In genomic region chr17:73985936-73986335, GRCm38 (mm10) we compare ENCODE assay signal across 22 mouse cellular contexts. TPM values are rescaled to one million over a fixed set of nuclear protein-coding genes. Genes with fewer than 3 reads are reported as not detected.
DNase-seq lines count a peak whose midpoint lies in the region; ATAC-seq and TF ChIP-seq lines count a peak whose summit lies in the region.
"Had no signal": no experiment of that assay in that cellular context is flagged by ENCODE, and none has a peak within 500 bp of the region (broad histone marks: within the 10 kb centered on the region; RNA-seq: fewer than 3 reads in every experiment).

No protein-coding gene starts in this region.

- peak; percentile 65 for DNase-seq in kidney, adult 18-20 months
- peak; percentile 70 to 87 for DNase-seq in kidney, adult 8-10 months
- peak; percentile 63 for DNase-seq in kidney, postnatal 14 days
- DNase-seq in lung, postnatal 36 days: peak; percentile 62
- no peak for DNase-seq in cerebellum, adult 9-10 months
- no peak for DNase-seq in left cerebral cortex, adult 2 months (ENCODE audit: extremely low spot score in 1 of 2, low spot score in 2 of 2)
- DNase-seq: adrenal gland, postnatal 10 days; cerebellum, postnatal 10 days; embryo, embryonic 11 days; heart, postnatal 36 days; lung, embryonic 14.5 days; right cerebral cortex, postnatal 14 days; spleen, adult 18-20 months; thymus, postnatal 4 days had no signal

- no peaks in the 10 kb centered on the region for H3K9me3 ChIP-seq in kidney, embryonic 14.5 days (ENCODE audit: control insufficient read depth, low read length)
- H3K9me3 ChIP-seq: heart, embryonic 13.5 days; intestine, embryonic 15.5 days; midbrain, embryonic 15.5 days; neural tube, embryonic 15.5 days had no signal

- H3K4me2 ChIP-seq in kidney, embryonic 14.5 days (replicated peaks; ENCODE audit: low read depth, low read length): no peak overlapping the region
- H3K4me2 ChIP-seq: heart, embryonic 13.5 days; hindbrain, embryonic 14.5 days; intestine, embryonic 15.5 days; liver, embryonic 11.5 days; lung, embryonic 14.5 days; midbrain, embryonic 15.5 days; neural tube, embryonic 15.5 days had no signal

- H3K4me3 ChIP-seq in kidney, embryonic 14.5 days (ENCODE audit: low read length): no peak overlapping the region
- no peak overlapping the region for H3K4me3 ChIP-seq in left cerebral cortex, adult 2 months
- H3K4me3 ChIP-seq: heart, embryonic 13.5 days; intestine, embryonic 15.5 days; midbrain, embryonic 15.5 days; neural tube, embryonic 15.5 days had no signal

- intact Hi-C loops in left cerebral cortex, adult 2 months (cut with DNase I): no loop called here

- no peaks in the 10 kb centered on the region for H3K36me3 ChIP-seq in kidney, embryonic 14.5 days (ENCODE audit: control insufficient read depth, insufficient read depth, low read length)
- H3K36me3 ChIP-seq: heart, embryonic 13.5 days; intestine, embryonic 15.5 days; midbrain, embryonic 15.5 days; neural tube, embryonic 15.5 days had no signal

- no peak for ATAC-seq in kidney, embryonic 14.5 days (ENCODE audit: low FRiP score, low TSS enrichment)
- ATAC-seq: forebrain, embryonic 16.5 days; intestine, embryonic 15.5 days; midbrain, embryonic 15.5 days had no signal

- H3K9ac ChIP-seq in kidney, embryonic 14.5 days (ENCODE audit: low read depth, low read length): no peak overlapping the region
- H3K9ac ChIP-seq: heart, embryonic 13.5 days; hindbrain, embryonic 14.5 days; intestine, embryonic 15.5 days; lung, embryonic 14.5 days; midbrain, embryonic 15.5 days; neural tube, embryonic 15.5 days had no signal

- 81% methylated on average over 4 of the region's 4 CpGs for WGBS in kidney, embryonic 14.5 days

- no peaks in the 10 kb centered on the region for H3K27me3 ChIP-seq in kidney, embryonic 14.5 days (ENCODE audit: control insufficient read depth, insufficient read depth, low read length)
- H3K27me3 ChIP-seq: intestine, embryonic 15.5 days; midbrain, embryonic 15.5 days; neural tube, embryonic 15.5 days had no signal

- 0 out of 2 replicates have a peak, but pooled peaks cover 4% of the 10 kb centered on the region for H3K4me1 ChIP-seq in kidney, embryonic 14.5 days (ENCODE audit: control insufficient read depth, insufficient read depth, low read length)
- H3K4me1 ChIP-seq: intestine, embryonic 15.5 days; midbrain, embryonic 15.5 days; neural tube, embryonic 15.5 days had no signal

- no peak overlapping the region for H3K27ac ChIP-seq in kidney, embryonic 14.5 days (ENCODE audit: low read depth, low read length)
- no peak overlapping the region for H3K27ac ChIP-seq in left cerebral cortex, adult 2 months
- H3K27ac ChIP-seq: heart, embryonic 13.5 days; hindbrain, embryonic 14.5 days; intestine, embryonic 15.5 days; midbrain, embryonic 15.5 days; neural tube, embryonic 15.5 days had no signal

- no peak for TF ChIP-seq CTCF in left cerebral cortex, adult 2 months (IDR thresholded peaks at IDR 0.05)

RNA-seq across cellular contexts. Expression of gene Xdh, which starts 35.9 kb away (rescaled TPM):
- polyA plus RNA-seq in kidney, embryonic 14.5 days (2014; fragmentation: Nextera tagmentation; extraction: Ambion mirVana): 0.97 and 1.1 TPM in 2 replicates
- total RNA-seq in left cerebral cortex, adult 2 months (2021): 10 to 100 TPM; 15.4 to 17.6 TPM

Comparison
In these comparisons a context has a peak if more than half of its experiments do, and no peak if none do; other contexts are left out.
1. DNase-seq: peak in kidney, adult 18-20 months (single experiment), kidney, adult 8-10 months (2 of 2), kidney, postnatal 14 days (single experiment) and lung, postnatal 36 days (single experiment); none in cerebellum, adult 9-10 months (single experiment) and left cerebral cortex, adult 2 months (0 of 2).